Mouse (Mus musculus) hindbrain, embryonic 10.5 days (tissue): ENCODE measurements at regions not wholly inside any gene's neighbourhood (a gene's known extent, or its start where the extent isn't known, plus 50 kb on each side); places are given as distances from the start of the nearest gene placed in this dataset.
"Not testable (repeated sequence)": the region's sequence is repeated elsewhere in the genome, so short reads cannot be mapped to it uniquely, and the experiment has no call there.

Source experiments
- DNase-seq: peaks from one replicate; pipeline ENCODE4 v3.0.0-alpha.2; 2017; ENCODE audit warnings: low spot score
- H3K27ac ChIP-seq: fragments of 300-500 bp; sonication (generic); 2 replicates; pipeline ENCODE4 v1.5.1; 2016; ENCODE audit warnings: mild to moderate bottlenecking, moderate library complexity
- H3K27me3 ChIP-seq: fragments of 300-500 bp; sonication (generic); 2 replicates; pipeline ENCODE4 v1.6.1; 2016; ENCODE audit warnings: mild to moderate bottlenecking; ENCODE audit not compliant: poor library complexity, insufficient read depth, severe bottlenecking
- H3K36me3 ChIP-seq: fragments of 300-500 bp; sonication (generic); 2 replicates; pipeline ENCODE4 v1.6.1; 2016; ENCODE audit warnings: mild to moderate bottlenecking, moderate library complexity
- H3K4me1 ChIP-seq: fragments of 300-500 bp; sonication (generic); replicated peaks from 2 replicates; pipeline ENCODE4 v1.6.1; 2016; ENCODE audit warnings: mild to moderate bottlenecking
- H3K4me3 ChIP-seq: fragments of 300-500 bp; sonication (generic); 2 replicates; pipeline ENCODE4 v1.5.1; 2016; ENCODE audit warnings: mild to moderate bottlenecking, moderate library complexity
- H3K9me3 ChIP-seq: fragments of 300-500 bp; sonication (generic); 2 replicates; pipeline ENCODE4 v1.6.1; 2016; ENCODE audit warnings: mild to moderate bottlenecking, moderate library complexity
- WGBS: fragments of 180-500 bp; shearing (Covaris S2); methylation state at CpG from one replicate; pipeline ENCODE4 v1.1.7; 2016; 5-methylcytosine and 5-hydroxymethylcytosine counted together

GRCm38 (mm10) chr13:31050160-31050788, 76.3 kb downstream of the Gm5447 start:
- WGBS, result 87% methylated on average over 11 of the region's 11 CpGs
- Histone ChIP-seq H3K4me1 (peaks cover 5% of the 10 kb centered on the region; the same call in 1 of the 2 replicates), H3K9me3 (no peaks in the 10 kb centered on the region), H3K36me3 (no peaks in the 10 kb centered on the region), H3K27ac (no peak overlapping the region), H3K4me3 (no peak overlapping the region), H3K27me3 (no peaks in the 10 kb centered on the region)
- no peak for DNase-seq

GRCm38 (mm10) chr13:31051586-31051985, 77.6 kb downstream of the Gm5447 start:
- H3K36me3 ChIP-seq, H3K4me3 ChIP-seq, H3K27ac ChIP-seq, H3K4me1 ChIP-seq, H3K27me3 ChIP-seq, DNase-seq, H3K9me3 ChIP-seq: not testable (repeated sequence)
- WGBS, result 27% methylated on average over 2 of the region's 6 CpGs

GRCm38 (mm10) chr13:31054356-31054755, 80.4 kb downstream of the Gm5447 start:
- Histone ChIP-seq H3K27me3 (no peaks in the 10 kb centered on the region), H3K36me3 (no peaks in the 10 kb centered on the region), H3K9me3 (no peaks in the 10 kb centered on the region), H3K27ac (no peak overlapping the region), H3K4me1 (no peaks in the 10 kb centered on the region), H3K4me3 (no peak overlapping the region)
- 93% methylated on average over 8 of the region's 8 CpGs for WGBS
- no peak for DNase-seq

GRCm38 (mm10) chr13:31055376-31056083, 81.5 kb downstream of the Gm5447 start:
- Histone ChIP-seq H3K4me3 (no peak overlapping the region), H3K9me3 (no peaks in the 10 kb centered on the region), H3K27me3 (no peaks in the 10 kb centered on the region), H3K27ac (no peak overlapping the region), H3K36me3 (no peaks in the 10 kb centered on the region), H3K4me1 (no peaks in the 10 kb centered on the region)
- DNase-seq, result no peak
- WGBS, result 84% methylated on average over 5 of the region's 5 CpGs

- Histone ChIP-seq H3K9me3 (no peaks in the 10 kb centered on the region), H3K27ac (no peak overlapping the region), H3K27me3 (no peaks in the 10 kb centered on the region), H3K4me1 (no peaks in the 10 kb centered on the region), H3K4me3 (no peak overlapping the region), H3K36me3 (no peaks in the 10 kb centered on the region)
- DNase-seq, result no peak
- WGBS, result 91% methylated on average over 12 of the region's 12 CpGs
Observed at GRCm38 (mm10) chr13:31056154-31056871, 82.3 kb downstream of the Gm5447 start.

GRCm38 (mm10) chr13:31060916-31061431, 87.0 kb downstream of the Gm5447 start:
- Histone ChIP-seq H3K27ac (no peak overlapping the region), H3K9me3 (no peaks in the 10 kb centered on the region), H3K4me3 (no peak overlapping the region), H3K27me3 (no peaks in the 10 kb centered on the region), H3K4me1 (no peaks in the 10 kb centered on the region), H3K36me3 (no peaks in the 10 kb centered on the region)
- DNase-seq, result no peak
- 78% methylated on average over 6 of the region's 6 CpGs for WGBS

- no peak overlapping the region for H3K27ac ChIP-seq
- H3K36me3 ChIP-seq, result no peaks in the 10 kb centered on the region
- no peak overlapping the region for H3K4me3 ChIP-seq
- no peak for DNase-seq
- no peaks in the 10 kb centered on the region for H3K4me1 ChIP-seq
- H3K9me3 ChIP-seq, result no peaks in the 10 kb centered on the region
- WGBS, result 76% methylated on average over 2 of the region's 2 CpGs
- H3K27me3 ChIP-seq, result no peaks in the 10 kb centered on the region
Observed at GRCm38 (mm10) chr13:31068343-31068742, 94.3 kb downstream of the Gm5447 start.

- H3K4me3 ChIP-seq, result no peak overlapping the region
- no peaks in the 10 kb centered on the region for H3K36me3 ChIP-seq
- 53% methylated on average over 5 of the region's 5 CpGs for WGBS
- no peaks in the 10 kb centered on the region for H3K4me1 ChIP-seq
- H3K27me3 ChIP-seq, result peaks cover 26% of the 10 kb centered on the region
- no peak for DNase-seq
- H3K9me3 ChIP-seq, result no peaks in the 10 kb centered on the region
- H3K27ac ChIP-seq, result no peak overlapping the region
Observed at GRCm38 (mm10) chr13:31076541-31076940, 102.5 kb downstream of the Gm5447 start.

GRCm38 (mm10) chr13:31078751-31079150, 104.7 kb downstream of the Gm5447 start:
- 79% methylated on average over 3 of the region's 3 CpGs for WGBS

GRCm38 (mm10) chr13:31080215-31080614, 106.2 kb downstream of the Gm5447 start:
- no peak for DNase-seq
- H3K4me3 ChIP-seq, result no peak overlapping the region
- H3K27ac ChIP-seq, result no peak overlapping the region
- H3K27me3 ChIP-seq, result peaks cover 38% of the 10 kb centered on the region
- H3K9me3 ChIP-seq, result no peaks in the 10 kb centered on the region
- no peaks in the 10 kb centered on the region for H3K4me1 ChIP-seq
- 31% methylated on average over 4 of the region's 4 CpGs for WGBS
- no peaks in the 10 kb centered on the region for H3K36me3 ChIP-seq

More at GRCm38 (mm10) chr13:31078751-31079150, 104.7 kb downstream of the Gm5447 start:
- Histone ChIP-seq H3K27me3 (peaks cover 31% of the 10 kb centered on the region), H3K4me1 (no peaks in the 10 kb centered on the region), H3K9me3 (no peaks in the 10 kb centered on the region), H3K27ac (no peak overlapping the region), H3K4me3 (no peak overlapping the region), H3K36me3 (no peaks in the 10 kb centered on the region)
- DNase-seq, result no peak

- peak; percentile 50 for DNase-seq
- no peaks in the 10 kb centered on the region for H3K4me1 ChIP-seq
- no peak overlapping the region for H3K27ac ChIP-seq
- H3K36me3 ChIP-seq, result no peaks in the 10 kb centered on the region
- H3K27me3 ChIP-seq, result peaks cover 34% of the 10 kb centered on the region
- 45% methylated on average over 13 of the region's 13 CpGs for WGBS
- no peak overlapping the region for H3K4me3 ChIP-seq
- no peaks in the 10 kb centered on the region for H3K9me3 ChIP-seq
Observed at GRCm38 (mm10) chr13:31082448-31083140, 108.6 kb downstream of the Gm5447 start.

- DNase-seq, result no peak
- no peaks in the 10 kb centered on the region for H3K27me3 ChIP-seq
- no peaks in the 10 kb centered on the region for H3K4me1 ChIP-seq
- H3K9me3 ChIP-seq, result no peaks in the 10 kb centered on the region
- H3K36me3 ChIP-seq, result no peaks in the 10 kb centered on the region
- 83% methylated on average over 2 of the region's 2 CpGs for WGBS
- no peak overlapping the region for H3K27ac ChIP-seq
- no peak overlapping the region for H3K4me3 ChIP-seq
Observed at GRCm38 (mm10) chr13:31101051-31101450, 127.0 kb downstream of the Gm5447 start.
